Mouse (Mus musculus): ENCODE measurements around the gene Bag3. TPM values are rescaled to one million over a fixed set of nuclear protein-coding genes. Genes with fewer than 3 reads are reported as not detected.

Bag3 gene
- polyA plus RNA-seq, 1 experiment from 2014 or later: 23.6 TPM

- no peaks in the 10 kb centered on the region for H3K27me3 ChIP-seq (replicated peaks; ENCODE audit: control insufficient read depth, insufficient read depth, low read length)
- H3K36me3 ChIP-seq (ENCODE audit: control insufficient read depth, insufficient read depth, low read length): no peaks in the 10 kb centered on the region
- WGBS: 31% methylated on average over 1 of the region's 1 CpGs
- ATAC-seq (ENCODE audit: low read depth) (no peak), DNase-seq (ENCODE audit: low spot score) (no peak)
- no peak overlapping the region for H3K9ac ChIP-seq (ENCODE audit: low read depth, low read length)
- H3K27ac ChIP-seq (replicated peaks; ENCODE audit: low read depth, low read length): no peak overlapping the region
- no peaks in the 10 kb centered on the region for H3K9me3 ChIP-seq (ENCODE audit: control insufficient read depth, low read length)
- peaks cover 6% of the 10 kb centered on the region; the same call in 1 of the 2 replicates for H3K4me1 ChIP-seq (ENCODE audit: control insufficient read depth, insufficient read depth, low read length)
- no peak overlapping the region for H3K4me2 ChIP-seq (ENCODE audit: low read depth, low read length)
- H3K4me3 ChIP-seq (ENCODE audit: low read depth, low read length): no peak overlapping the region
Observed at GRCm38 (mm10) chr7:128577607-128578006, 54.2 kb downstream of the Bag3 start.

GRCm38 (mm10) chr7:128578199-128578945, 55.0 kb downstream of the Bag3 start:
- Histone ChIP-seq H3K4me2 (ENCODE audit: low read depth, low read length) (no peak overlapping the region), H3K9me3 (ENCODE audit: control insufficient read depth, low read length) (no peaks in the 10 kb centered on the region), H3K27me3 (replicated peaks; ENCODE audit: control insufficient read depth, insufficient read depth, low read length) (no peaks in the 10 kb centered on the region), H3K4me1 (ENCODE audit: control insufficient read depth, insufficient read depth, low read length) (peaks cover 6% of the 10 kb centered on the region; the same call in 1 of the 2 replicates), H3K27ac (replicated peaks; ENCODE audit: low read depth, low read length) (no peak overlapping the region), H3K36me3 (ENCODE audit: control insufficient read depth, insufficient read depth, low read length) (no peaks in the 10 kb centered on the region), H3K9ac (ENCODE audit: low read depth, low read length) (no peak overlapping the region), H3K4me3 (ENCODE audit: low read depth, low read length) (no peak overlapping the region)
- ATAC-seq (ENCODE audit: low read depth): no peak
- 70% methylated on average over 10 of the region's 10 CpGs for WGBS
- DNase-seq (ENCODE audit: low spot score): no peak

DNA sequence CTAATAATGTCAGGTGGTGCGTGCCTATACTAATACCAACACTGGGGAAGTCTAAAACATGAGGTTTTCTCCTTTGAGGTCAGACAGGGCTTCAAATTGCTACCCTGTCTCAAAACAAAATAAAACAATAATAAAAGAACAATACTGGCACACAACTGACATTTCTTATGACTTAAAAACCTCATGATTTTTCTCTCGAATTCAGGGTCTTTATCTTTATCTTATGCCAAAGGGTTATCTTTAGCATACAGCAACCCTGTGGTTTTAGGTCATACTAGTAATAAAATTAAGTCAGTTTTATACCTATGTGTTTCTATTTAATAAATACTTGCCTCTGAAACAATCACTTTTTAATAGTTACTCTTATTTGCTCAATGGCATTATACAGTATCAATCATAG, 56.0 kb downstream of the Bag3 start:
- peaks cover 6% of the 10 kb centered on the region; the same call in 1 of the 2 replicates for H3K4me1 ChIP-seq (ENCODE audit: control insufficient read depth, insufficient read depth, low read length)
- H3K36me3 ChIP-seq (ENCODE audit: control insufficient read depth, insufficient read depth, low read length): no peaks in the 10 kb centered on the region
- no peak overlapping the region for H3K4me3 ChIP-seq (ENCODE audit: low read depth, low read length)
- no peaks in the 10 kb centered on the region for H3K9me3 ChIP-seq (ENCODE audit: control insufficient read depth, low read length)
- no peak overlapping the region for H3K4me2 ChIP-seq (ENCODE audit: low read depth, low read length)
- no peaks in the 10 kb centered on the region for H3K27me3 ChIP-seq (replicated peaks; ENCODE audit: control insufficient read depth, insufficient read depth, low read length)
- 81% methylated on average over 2 of the region's 2 CpGs for WGBS
- DNase-seq (ENCODE audit: low spot score): no peak
- no peak overlapping the region for H3K9ac ChIP-seq (ENCODE audit: low read depth, low read length)
- ATAC-seq (ENCODE audit: low read depth): no peak
- no peak overlapping the region for H3K27ac ChIP-seq (replicated peaks; ENCODE audit: low read depth, low read length)

DNA sequence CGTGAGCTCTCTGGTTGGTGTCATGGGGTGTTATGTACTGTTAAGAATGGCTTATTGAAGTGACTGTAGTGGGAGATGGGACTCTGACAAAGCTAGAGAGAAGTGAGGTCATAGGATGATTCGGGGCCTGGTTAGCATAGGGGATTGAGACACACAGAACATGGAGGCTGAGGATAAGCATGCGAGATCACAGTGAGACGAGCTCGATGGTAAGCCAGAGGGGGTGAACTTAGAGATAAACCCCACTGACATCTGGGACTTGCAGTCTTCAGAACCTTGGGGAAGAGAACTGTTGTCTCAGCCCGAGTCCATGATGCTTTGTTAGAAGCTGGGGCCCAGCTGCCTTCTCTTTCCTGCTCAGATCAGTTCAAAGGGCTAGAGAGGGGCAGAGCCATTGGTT, 56.9 kb downstream of the Bag3 start:
- H3K36me3 ChIP-seq (ENCODE audit: control insufficient read depth, insufficient read depth, low read length): no peaks in the 10 kb centered on the region
- H3K9me3 ChIP-seq (ENCODE audit: control insufficient read depth, low read length): 0 out of 2 replicates have a peak, but pooled peaks cover 3% of the 10 kb centered on the region
- peaks cover 6% of the 10 kb centered on the region; the same call in 1 of the 2 replicates for H3K4me1 ChIP-seq (ENCODE audit: control insufficient read depth, insufficient read depth, low read length)
- no peaks in the 10 kb centered on the region for H3K27me3 ChIP-seq (replicated peaks; ENCODE audit: control insufficient read depth, insufficient read depth, low read length)
- no peak overlapping the region for H3K9ac ChIP-seq (ENCODE audit: low read depth, low read length)
- DNase-seq (ENCODE audit: low spot score): no peak
- H3K4me2 ChIP-seq (ENCODE audit: low read depth, low read length): no peak overlapping the region
- H3K27ac ChIP-seq (replicated peaks; ENCODE audit: low read depth, low read length): no peak overlapping the region
- no peak overlapping the region for H3K4me3 ChIP-seq (ENCODE audit: low read depth, low read length)
- no peak for ATAC-seq (ENCODE audit: low read depth)
- 94% methylated on average over 6 of the region's 6 CpGs for WGBS

GRCm38 (mm10) chr7:128581864-128582484, 58.6 kb downstream of the Bag3 start:
- Histone ChIP-seq H3K27me3 (replicated peaks; ENCODE audit: control insufficient read depth, insufficient read depth, low read length) (no peaks in the 10 kb centered on the region), H3K9me3 (ENCODE audit: control insufficient read depth, low read length) (0 out of 2 replicates have a peak, but pooled peaks cover 3% of the 10 kb centered on the region), H3K27ac (replicated peaks; ENCODE audit: low read depth, low read length) (no peak overlapping the region), H3K9ac (ENCODE audit: low read depth, low read length) (no peak overlapping the region), H3K4me2 (ENCODE audit: low read depth, low read length) (no peak overlapping the region), H3K4me3 (ENCODE audit: low read depth, low read length) (no peak overlapping the region), H3K4me1 (ENCODE audit: control insufficient read depth, insufficient read depth, low read length) (peaks cover 6% of the 10 kb centered on the region; the same call in 1 of the 2 replicates), H3K36me3 (ENCODE audit: control insufficient read depth, insufficient read depth, low read length) (no peaks in the 10 kb centered on the region)
- ATAC-seq (ENCODE audit: low read depth) (no peak), DNase-seq (ENCODE audit: low spot score) (peak; percentile 64)
- WGBS: 73% methylated on average over 15 of the region's 15 CpGs

- 73% methylated on average over 6 of the region's 6 CpGs for WGBS
- no peaks in the 10 kb centered on the region for H3K36me3 ChIP-seq (ENCODE audit: control insufficient read depth, insufficient read depth, low read length)
- DNase-seq (ENCODE audit: low spot score) (peak; percentile 36), ATAC-seq (ENCODE audit: low read depth) (0 out of 2 replicates have a peak, but pooled peaks have one; percentile 37)
- no peaks in the 10 kb centered on the region for H3K27me3 ChIP-seq (replicated peaks; ENCODE audit: control insufficient read depth, insufficient read depth, low read length)
- H3K27ac ChIP-seq (replicated peaks; ENCODE audit: low read depth, low read length): no peak overlapping the region
- H3K9ac ChIP-seq (ENCODE audit: low read depth, low read length): no peak overlapping the region
- no peak overlapping the region for H3K4me3 ChIP-seq (ENCODE audit: low read depth, low read length)
- H3K9me3 ChIP-seq (ENCODE audit: control insufficient read depth, low read length): 0 out of 2 replicates have a peak, but pooled peaks cover 3% of the 10 kb centered on the region
- no peak overlapping the region for H3K4me2 ChIP-seq (ENCODE audit: low read depth, low read length)
- H3K4me1 ChIP-seq (ENCODE audit: control insufficient read depth, insufficient read depth, low read length): peaks cover 6% of the 10 kb centered on the region; the same call in 1 of the 2 replicates
Observed at GRCm38 (mm10) chr7:128583213-128583948, 60.0 kb downstream of the Bag3 start.

- WGBS: 70% methylated on average over 4 of the region's 4 CpGs
- H3K9ac ChIP-seq (ENCODE audit: low read depth, low read length): no peak overlapping the region
- no peak overlapping the region for H3K4me3 ChIP-seq (ENCODE audit: low read depth, low read length)
- ATAC-seq (ENCODE audit: low read depth) (no peak), DNase-seq (ENCODE audit: low spot score) (peak; percentile 23)
- peaks cover 9% of the 10 kb centered on the region; the same call in 1 of the 2 replicates for H3K4me1 ChIP-seq (ENCODE audit: control insufficient read depth, insufficient read depth, low read length)
- H3K27ac ChIP-seq (replicated peaks; ENCODE audit: low read depth, low read length): no peak overlapping the region
- no peaks in the 10 kb centered on the region for H3K27me3 ChIP-seq (replicated peaks; ENCODE audit: control insufficient read depth, insufficient read depth, low read length)
- no peak overlapping the region for H3K4me2 ChIP-seq (ENCODE audit: low read depth, low read length)
- H3K9me3 ChIP-seq (ENCODE audit: control insufficient read depth, low read length): 0 out of 2 replicates have a peak, but pooled peaks cover 3% of the 10 kb centered on the region
- no peaks in the 10 kb centered on the region for H3K36me3 ChIP-seq (ENCODE audit: control insufficient read depth, insufficient read depth, low read length)
Observed at GRCm38 (mm10) chr7:128587334-128587933, 64.0 kb downstream of the Bag3 start.
